Mouse (Mus musculus): Measurements from ENCODE around the gene Pet117. TPM values are rescaled to one million over a fixed set of nuclear protein-coding genes. Genes with fewer than 3 reads are reported as not detected.

Pet117 gene
- total and polyA plus RNA-seq, 3 experiments, result 14.5 TPM; not detected in 2

DNA sequence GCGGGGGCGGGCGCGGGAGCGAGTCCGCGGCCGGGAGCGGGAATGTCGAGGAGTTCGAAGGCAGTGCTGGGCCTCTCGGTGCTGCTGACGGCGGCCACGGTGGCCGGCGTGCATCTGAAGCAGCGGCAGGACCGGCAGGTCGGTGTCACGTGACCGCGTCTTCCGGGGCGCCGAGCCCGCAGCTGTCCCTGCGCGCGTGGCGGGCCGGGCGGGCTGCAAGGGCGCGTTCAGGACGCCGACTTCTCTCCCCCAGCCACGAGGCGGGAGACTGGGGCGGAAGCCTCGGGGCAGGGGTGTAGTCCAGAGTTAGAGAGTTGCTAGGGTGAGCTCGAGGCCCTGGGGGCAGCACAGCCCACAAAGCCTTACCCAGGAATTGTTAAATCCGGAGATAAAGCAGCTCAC lies 225 bp downstream of the Pet117 start:
- Histone ChIP-seq H3K4me1 (ENCODE audit: control insufficient read depth in 1 of 2, insufficient read depth in 2 of 2) (peaks cover 6 to 26% of the 10 kb centered on the region in 2 experiments; a peak in 3 of 4 replicates), H3K4me3 (replicated peaks in 1 of 3; ENCODE audit: low read depth in 2 of 3, low read length in 2 of 3, poor library complexity in 1 of 3) (peak overlapping the region; percentile 75 to 92 (median 80)), H3K9me3 (replicated peaks; ENCODE audit: low read length) (no peaks in the 10 kb centered on the region), H3K36me3 (replicated peaks in 1 of 2; ENCODE audit: control insufficient read depth in 1 of 2, insufficient read depth in 1 of 2, low read length in 1 of 2) (peaks cover 7 to 17% of the 10 kb centered on the region in 2 experiments), H3K27me3 (replicated peaks) (no peaks in the 10 kb centered on the region), H3K4me2 (ENCODE audit: insufficient read depth, low read depth, poor library complexity, severe bottlenecking) (peak overlapping the region; percentile 98; the same call in 1 of the 2 replicates), H3K9ac (ENCODE audit: insufficient read depth, low read depth) (peak overlapping the region; percentile 81), H3K79me2 (replicated peaks; ENCODE audit: control insufficient read depth, extremely low read depth, insufficient read depth, poor library complexity, severe bottlenecking) (peaks cover 19% of the 10 kb centered on the region), H3K27ac (ENCODE audit: insufficient read depth, low read depth) (peak overlapping the region; percentile 62)
- TF ChIP-seq MYC (IDR thresholded peaks at IDR 0.05; ENCODE audit: low read depth, low read length) (peak; percentile 77), TCF12 (IDR thresholded peaks at IDR 0.05; ENCODE audit: low read depth, low read length) (peak; percentile 8; the same call in 1 of the 2 replicates), RAD21 (IDR thresholded peaks at IDR 0.05; ENCODE audit: low read depth, low read length) (no peak), NELFE (IDR thresholded peaks at IDR 0.05; ENCODE audit: low read depth, low read length) (no peak), USF1 (IDR thresholded peaks at IDR 0.05; ENCODE audit: low read depth, low read length) (peak; percentile 90), SMC3 (IDR thresholded peaks at IDR 0.05; ENCODE audit: low read depth, low read length) (no peak), BHLHE40 (IDR thresholded peaks at IDR 0.05; ENCODE audit: low read depth, low read length) (peak; percentile 93), EP300 (IDR thresholded peaks at IDR 0.05; ENCODE audit: low read length) (no peak), KAT2A (IDR thresholded peaks at IDR 0.05; ENCODE audit: insufficient replicate concordance, low read length) (no peak), MXI1 (IDR thresholded peaks at IDR 0.05; ENCODE audit: low read depth, low read length) (peak; percentile 90), ZC3H11A (IDR thresholded peaks at IDR 0.05; ENCODE audit: low read depth, low read length) (no peak), PAX5 (IDR thresholded peaks at IDR 0.05; ENCODE audit: low read length) (no peak), IRF4 (IDR thresholded peaks at IDR 0.05; ENCODE audit: low read depth, low read length) (no peak), GABPA (IDR thresholded peaks at IDR 0.05; ENCODE audit: insufficient replicate concordance, low read depth, low read length) (no peak), TBP (conservative IDR thresholded peaks at IDR 0.05; ENCODE audit: low read depth, low read length) (no peak), MAX (IDR thresholded peaks at IDR 0.05; ENCODE audit: low read length) (peak; percentile 53), ZMIZ1 (IDR thresholded peaks at IDR 0.05; ENCODE audit: low read depth, low read length) (no peak), SIN3A (IDR thresholded peaks at IDR 0.05; ENCODE audit: low read length) (0 out of 2 replicates have a peak, but pooled peaks have one; percentile 53), UBTF (IDR thresholded peaks at IDR 0.05; ENCODE audit: low read depth, low read length) (0 out of 2 replicates have a peak, but pooled peaks have one; percentile 47), MEF2A (IDR thresholded peaks at IDR 0.05; ENCODE audit: borderline replicate concordance, low read depth, low read length) (0 out of 2 replicates have a peak, but pooled peaks have one; percentile 15), ETS1 (conservative IDR thresholded peaks at IDR 0.05; ENCODE audit: low read depth, low read length) (no peak), MAZ (IDR thresholded peaks at IDR 0.05; ENCODE audit: low read depth, low read length) (no peak), USF2 (conservative IDR thresholded peaks at IDR 0.05; ENCODE audit: low read depth, low read length) (peak; percentile 81), HCFC1 (IDR thresholded peaks at IDR 0.05; ENCODE audit: low read depth, low read length) (peak; percentile 49; the same call in 1 of the 2 replicates), POLR2AphosphoS2 (IDR thresholded peaks at IDR 0.05; ENCODE audit: low read depth, low read length) (no peak), NRF1 (IDR thresholded peaks at IDR 0.05; ENCODE audit: low read depth, low read length) (no peak), RCOR1 (conservative IDR thresholded peaks at IDR 0.05; ENCODE audit: low read depth, low read length) (no peak), POLR2A (IDR thresholded peaks at IDR 0.05; ENCODE audit: low read depth, low read length) (peak; percentile 53; the same call in 1 of the 2 replicates), ELF1 (IDR thresholded peaks at IDR 0.05; ENCODE audit: low read depth, low read length) (peak; percentile 22; the same call in 1 of the 2 replicates), CHD2 (IDR thresholded peaks at IDR 0.05; ENCODE audit: low read length) (no peak; the same call in 1 of the 2 replicates)
- in situ Hi-C loops (cut with MboI; ENCODE audit: low pct_ligation_motif_present, low pct_unique_long_range_greater_than_20kb, low sequenced_read_pairs) (no loop called here), dilution Hi-C loops (cut with MboI; ENCODE audit: extremely low pct_ligation_motif_present, extremely low pct_unique_long_range_greater_than_20kb, low sequenced_read_pairs) (no loop called here)
- DNase-seq (ENCODE audit: extremely low read depth), result peak; percentile 71
